Mouse (Mus musculus) spleen, postnatal 10 days (tissue): Measurements from ENCODE around the gene Strip2.

Experiments
- DNase-seq, 2 experiments: peaks; one replicate each; pipeline ENCODE4 v3.0.0; 2021 to 2022; ENCODE audit warnings: low spot score in 2 of 2

Gene Strip2

DNA sequence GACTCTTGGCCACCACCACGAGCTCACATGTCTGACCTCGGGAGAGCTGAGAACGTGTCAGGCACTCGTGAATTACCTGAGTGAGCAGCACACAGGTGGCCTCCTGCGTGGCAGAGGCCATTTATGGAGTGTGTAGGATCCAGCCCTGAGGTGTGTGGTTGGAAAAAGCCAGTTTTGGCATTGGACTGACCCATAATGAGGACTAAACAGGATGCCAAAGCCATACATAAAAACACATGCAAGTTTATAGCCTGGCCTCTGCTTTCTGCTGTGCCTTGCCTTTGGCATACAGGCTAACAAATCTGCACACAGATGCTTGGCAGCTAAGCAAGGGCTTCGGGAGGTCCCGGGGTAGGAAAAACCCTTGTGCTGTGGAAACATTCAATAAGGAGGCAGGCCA lies 92.4 kb downstream of the Strip2 start:
- no peak for DNase-seq
